8 mouse cellular contexts compared by ENCODE assay signal in the genomic region with DNA sequence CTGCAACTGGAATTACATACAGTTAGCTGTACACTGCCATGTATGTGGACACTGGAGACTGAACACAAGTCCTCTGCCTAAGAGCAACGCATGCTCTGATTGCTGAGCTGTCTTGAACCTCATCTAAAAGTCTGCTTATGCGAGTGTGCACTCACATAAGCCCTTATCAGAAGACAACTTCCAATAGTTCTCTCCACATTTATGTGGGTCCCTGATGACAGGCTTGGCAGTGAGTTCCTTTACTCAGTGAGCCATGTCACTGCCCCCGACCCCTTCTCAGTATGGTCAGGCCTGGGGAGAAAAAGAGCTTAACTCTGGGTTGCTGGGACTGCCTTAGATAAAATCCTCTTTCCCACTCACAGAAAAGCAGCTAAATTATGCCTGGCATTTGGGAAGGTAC. TPM values are rescaled to one million over a fixed set of nuclear protein-coding genes. Genes with fewer than 3 reads are reported as not detected.
A peak's percentile ranks its signal among the peaks of the same experiment; 100 is the strongest.
DNase-seq lines count a peak whose midpoint lies in the region; ATAC-seq lines count a peak whose summit lies in the region.

Gene Dlg4, plus strand, starts transcription at position 274 of the 400 bp plus-strand sequence.

- intact Hi-C loops in left cerebral cortex, postnatal 25 days (cut with DNase I) = no loop called here

- DNase-seq in kidney, adult 8-10 months = no peak
- DNase-seq in adrenal gland, postnatal 10 days = no peak
- DNase-seq in gonadal fat pad, adult 2 months (ENCODE audit: low read depth) = no peak
- no peak for DNase-seq in left cerebral cortex, postnatal 25 days (ENCODE audit: low spot score in 2 of 2)
- no peak for DNase-seq in testis, postnatal 14 days (ENCODE audit: low spot score)

- peak within 1 kb of the TSS; percentile 24; the same call in 1 of the 2 replicates for H3K9ac ChIP-seq in kidney, embryonic 15.5 days
- H3K9ac ChIP-seq in stomach, embryonic 16.5 days (ENCODE audit: low read length) = peak within 1 kb of the TSS; percentile 92; the same call in 1 of the 2 replicates

- WGBS in kidney, embryonic 15.5 days = 68% methylated on average over 3 of the region's 3 CpGs
- 69% methylated on average over 3 of the region's 3 CpGs for WGBS in stomach, embryonic 16.5 days

- no peak for ATAC-seq in kidney, embryonic 15.5 days (replicated peaks; ENCODE audit: low FRiP score)
- ATAC-seq in stomach, embryonic 16.5 days (ENCODE audit: insufficient read depth, low FRiP score) = no peak
- ATAC-seq in granulocyte monocyte progenitor cell, adult 5-6 weeks (replicated peaks; ENCODE audit: poor library complexity, severe bottlenecking) = no peak

- H3K4me3 ChIP-seq in kidney, embryonic 15.5 days (replicated peaks) = peak within 1 kb of the TSS; percentile 69
- peak within 1 kb of the TSS; percentile 68 for H3K4me3 ChIP-seq in stomach, embryonic 16.5 days (replicated peaks; ENCODE audit: low read length)

- peak within 1 kb of the TSS; percentile 92 for H3K27ac ChIP-seq in kidney, embryonic 15.5 days
- peak within 1 kb of the TSS; percentile 55 for H3K27ac ChIP-seq in stomach, embryonic 16.5 days (ENCODE audit: low read length)

- no peaks in the 10 kb centered on the region for H3K27me3 ChIP-seq in kidney, embryonic 15.5 days
- H3K27me3 ChIP-seq in stomach, embryonic 16.5 days (ENCODE audit: control insufficient read depth, insufficient read depth, low read length) = no peaks in the 10 kb centered on the region

- H3K4me1 ChIP-seq in kidney, embryonic 15.5 days = peaks cover 70% of the 10 kb centered on the region
- H3K4me1 ChIP-seq in stomach, embryonic 16.5 days (ENCODE audit: control insufficient read depth, insufficient read depth, low read length) = peaks cover 38% of the 10 kb centered on the region

- peaks cover 24% of the 10 kb centered on the region for H3K36me3 ChIP-seq in kidney, embryonic 15.5 days
- H3K36me3 ChIP-seq in stomach, embryonic 16.5 days (ENCODE audit: control insufficient read depth, insufficient read depth, low read length) = peaks cover 11% of the 10 kb centered on the region

- H3K9me3 ChIP-seq in kidney, embryonic 15.5 days (replicated peaks) = no peaks in the 10 kb centered on the region
- H3K9me3 ChIP-seq in stomach, embryonic 16.5 days (replicated peaks; ENCODE audit: control insufficient read depth, low read length) = no peaks in the 10 kb centered on the region

- H3K4me2 ChIP-seq in kidney, embryonic 15.5 days = peak within 1 kb of the TSS; percentile 91
- peak within 1 kb of the TSS; percentile 91 for H3K4me2 ChIP-seq in stomach, embryonic 16.5 days (ENCODE audit: low read depth, low read length)

RNA-seq across cellular contexts. Expression of gene Dlg4, which starts in this region (rescaled TPM):
- 12.9 and 15.2 TPM in 2 replicates for polyA plus RNA-seq in kidney, embryonic 15.5 days (2015; fragmentation: Nextera tagmentation; extraction: Ambion mirVana)
- 10 to 100 TPM; 29.9 to 37.6 TPM for total RNA-seq in adrenal gland, postnatal 10 days (2021)
- polyA plus RNA-seq in gonadal fat pad, adult 2 months (2012; rRNA removed) = 12.8 and 16.6 TPM in 2 replicates
- 100 to 1,000 TPM; 931 to 954 TPM for total RNA-seq in left cerebral cortex, postnatal 25 days (2021)
- 8.4 and 9.0 TPM in 2 replicates for polyA plus RNA-seq in stomach, embryonic 16.5 days (2015; fragmentation: Nextera tagmentation; extraction: Ambion mirVana)
- total RNA-seq in granulocyte monocyte progenitor cell, adult 5-6 weeks (2014; fragmentation: Nextera tagmentation) = 11.4 and 12.3 TPM in 2 replicates
- 1.3 and 3.5 TPM in 2 replicates for total RNA-seq in granulocyte monocyte progenitor cell, adult 5-6 weeks (2017)

Comparison
In these comparisons a context has a peak if more than half of its experiments do, and no peak if none do; other contexts are left out.
1. RNA of gene Dlg4 (total RNA-seq): 931 to 954 TPM in left cerebral cortex, postnatal 25 days; 29.9 to 37.6 TPM in adrenal gland, postnatal 10 days and 1.3 to 12.3 TPM in granulocyte monocyte progenitor cell, adult 5-6 weeks; every median in the first group is over 10 times any median in the second.